Mouse (Mus musculus): ENCODE measurements at regions not wholly inside any gene's neighbourhood (a gene's known extent, or its start where the extent isn't known, plus 50 kb on each side); places are given as distances from the start of the nearest gene placed in this dataset.

GRCm38 (mm10) chr2:72703238-72703637, 227.3 kb downstream of the Cdca7 start:
- ATAC-seq (ENCODE audit: insufficient number of reproducible peaks, low FRiP score, low TSS enrichment, low read depth) = no peak

GRCm38 (mm10) chr2:72707676-72708659, 232.0 kb downstream of the Cdca7 start:
- H3K27me3 ChIP-seq = no peaks in the 10 kb centered on the region
- WGBS = 75% methylated on average over 13 of the region's 13 CpGs
- H3K4me3 ChIP-seq = no peak overlapping the region
- no peak overlapping the region for H3K27ac ChIP-seq
- H3K36me3 ChIP-seq = no peaks in the 10 kb centered on the region
- H3K9me3 ChIP-seq = no peaks in the 10 kb centered on the region
- no peak overlapping the region for H3K9ac ChIP-seq
- 0 out of 2 replicates have a peak, but pooled peaks cover 5% of the 10 kb centered on the region for H3K4me1 ChIP-seq
- no peak overlapping the region for H3K4me2 ChIP-seq
- no peak for ATAC-seq (ENCODE audit: insufficient number of reproducible peaks, low FRiP score, low TSS enrichment, low read depth)

More at GRCm38 (mm10) chr2:72703238-72703637, 227.3 kb downstream of the Cdca7 start:
- Histone ChIP-seq H3K27ac (no peak overlapping the region), H3K27me3 (no peaks in the 10 kb centered on the region), H3K9ac (no peak overlapping the region), H3K4me1 (peaks cover 10% of the 10 kb centered on the region; the same call in 1 of the 2 replicates), H3K9me3 (no peaks in the 10 kb centered on the region), H3K4me3 (no peak overlapping the region), H3K4me2 (no peak overlapping the region), H3K36me3 (no peaks in the 10 kb centered on the region)
- WGBS = 53% methylated on average over 11 of the region's 11 CpGs

GRCm38 (mm10) chr2:72716931-72717330, 241.0 kb downstream of the Cdca7 start:
- H3K36me3 ChIP-seq = no peaks in the 10 kb centered on the region
- H3K9me3 ChIP-seq = no peaks in the 10 kb centered on the region
- 46% methylated on average over 4 of the region's 4 CpGs for WGBS
- H3K4me3 ChIP-seq = no peak overlapping the region
- H3K9ac ChIP-seq = no peak overlapping the region
- no peaks in the 10 kb centered on the region for H3K4me1 ChIP-seq
- no peaks in the 10 kb centered on the region for H3K27me3 ChIP-seq
- no peak for ATAC-seq (ENCODE audit: insufficient number of reproducible peaks, low FRiP score, low TSS enrichment, low read depth)
- no peak overlapping the region for H3K4me2 ChIP-seq
- no peak overlapping the region for H3K27ac ChIP-seq

- Histone ChIP-seq H3K27me3 (no peaks in the 10 kb centered on the region), H3K9me3 (no peaks in the 10 kb centered on the region), H3K4me1 (no peaks in the 10 kb centered on the region), H3K9ac (no peak overlapping the region), H3K4me2 (no peak overlapping the region), H3K36me3 (no peaks in the 10 kb centered on the region), H3K27ac (no peak overlapping the region), H3K4me3 (no peak overlapping the region)
- no peak for ATAC-seq (ENCODE audit: insufficient number of reproducible peaks, low FRiP score, low TSS enrichment, low read depth)
- 39% methylated on average over 3 of the region's 3 CpGs for WGBS
These were observed 251.5 kb downstream of the Sp3 start for GRCm38 (mm10) chr2:72728699-72729098.

GRCm38 (mm10) chr2:72733371-72733770, 246.9 kb downstream of the Sp3 start:
- no peak overlapping the region for H3K27ac ChIP-seq
- H3K9ac ChIP-seq = no peak overlapping the region
- H3K27me3 ChIP-seq = no peaks in the 10 kb centered on the region
- no peaks in the 10 kb centered on the region for H3K9me3 ChIP-seq
- no peaks in the 10 kb centered on the region for H3K36me3 ChIP-seq
- H3K4me3 ChIP-seq = no peak overlapping the region
- no peak overlapping the region for H3K4me2 ChIP-seq
- 52% methylated on average over 3 of the region's 3 CpGs for WGBS
- H3K4me1 ChIP-seq = peaks cover 12% of the 10 kb centered on the region
- no peak for ATAC-seq (ENCODE audit: insufficient number of reproducible peaks, low FRiP score, low TSS enrichment, low read depth)

- 91% methylated on average over 9 of the region's 9 CpGs for WGBS
- Histone ChIP-seq H3K4me3 (no peak overlapping the region), H3K4me1 (peaks cover 12% of the 10 kb centered on the region), H3K9ac (no peak overlapping the region), H3K27ac (no peak overlapping the region), H3K27me3 (no peaks in the 10 kb centered on the region), H3K36me3 (no peaks in the 10 kb centered on the region), H3K9me3 (no peaks in the 10 kb centered on the region), H3K4me2 (no peak overlapping the region)
- ATAC-seq (ENCODE audit: insufficient number of reproducible peaks, low FRiP score, low TSS enrichment, low read depth) = no peak
These were observed 245.2 kb downstream of the Sp3 start for GRCm38 (mm10) chr2:72735035-72735434.

GRCm38 (mm10) chr2:72736685-72737084, 243.6 kb downstream of the Sp3 start:
- peak overlapping the region; percentile 51 for H3K27ac ChIP-seq
- ATAC-seq (ENCODE audit: insufficient number of reproducible peaks, low FRiP score, low TSS enrichment, low read depth) = no peak
- H3K4me2 ChIP-seq = no peak overlapping the region
- H3K4me1 ChIP-seq = peaks cover 26% of the 10 kb centered on the region
- H3K27me3 ChIP-seq = no peaks in the 10 kb centered on the region
- 23% methylated on average over 3 of the region's 3 CpGs for WGBS
- H3K9ac ChIP-seq = no peak overlapping the region
- H3K9me3 ChIP-seq = no peaks in the 10 kb centered on the region
- no peaks in the 10 kb centered on the region for H3K36me3 ChIP-seq
- no peak overlapping the region for H3K4me3 ChIP-seq

- Histone ChIP-seq H3K9ac (no peak overlapping the region; the same call in 1 of the 2 replicates), H3K4me1 (peaks cover 26% of the 10 kb centered on the region), H3K4me3 (no peak overlapping the region), H3K4me2 (peak overlapping the region; percentile 34), H3K36me3 (no peaks in the 10 kb centered on the region), H3K27ac (0 out of 2 replicates have a peak overlapping the region, but pooled peaks have one; percentile 35), H3K9me3 (no peaks in the 10 kb centered on the region), H3K27me3 (no peaks in the 10 kb centered on the region)
- WGBS = 30% methylated on average over 22 of the region's 22 CpGs
- ATAC-seq (ENCODE audit: insufficient number of reproducible peaks, low FRiP score, low TSS enrichment, low read depth) = peak; percentile 74
These were observed 239.6 kb downstream of the Sp3 start for GRCm38 (mm10) chr2:72740391-72741361.

GRCm38 (mm10) chr2:72741746-72742145, 238.5 kb downstream of the Sp3 start:
- peaks cover 22% of the 10 kb centered on the region for H3K4me1 ChIP-seq
- no peak for ATAC-seq (ENCODE audit: insufficient number of reproducible peaks, low FRiP score, low TSS enrichment, low read depth)
- H3K9me3 ChIP-seq = no peaks in the 10 kb centered on the region
- H3K36me3 ChIP-seq = no peaks in the 10 kb centered on the region
- no peak overlapping the region for H3K4me3 ChIP-seq
- H3K9ac ChIP-seq = no peak overlapping the region
- no peaks in the 10 kb centered on the region for H3K27me3 ChIP-seq
- H3K4me2 ChIP-seq = no peak overlapping the region
- H3K27ac ChIP-seq = no peak overlapping the region
- 73% methylated on average over 5 of the region's 5 CpGs for WGBS

GRCm38 (mm10) chr2:72743651-72744050, 236.6 kb downstream of the Sp3 start:
- Histone ChIP-seq H3K4me3 (no peak overlapping the region), H3K36me3 (no peaks in the 10 kb centered on the region), H3K9me3 (no peaks in the 10 kb centered on the region), H3K27me3 (no peaks in the 10 kb centered on the region), H3K4me1 (peaks cover 19% of the 10 kb centered on the region), H3K4me2 (no peak overlapping the region), H3K9ac (no peak overlapping the region), H3K27ac (no peak overlapping the region)
- ATAC-seq (ENCODE audit: insufficient number of reproducible peaks, low FRiP score, low TSS enrichment, low read depth) = no peak
- 69% methylated on average over 3 of the region's 3 CpGs for WGBS

GRCm38 (mm10) chr2:72744901-72745300, 235.3 kb downstream of the Sp3 start:
- Histone ChIP-seq H3K4me2 (no peak overlapping the region), H3K27me3 (no peaks in the 10 kb centered on the region), H3K4me1 (peaks cover 19% of the 10 kb centered on the region), H3K27ac (no peak overlapping the region), H3K36me3 (no peaks in the 10 kb centered on the region), H3K4me3 (no peak overlapping the region), H3K9me3 (no peaks in the 10 kb centered on the region), H3K9ac (no peak overlapping the region)
- ATAC-seq (ENCODE audit: insufficient number of reproducible peaks, low FRiP score, low TSS enrichment, low read depth) = no peak
- WGBS = 74% methylated on average over 4 of the region's 4 CpGs
